Mouse (Mus musculus): ENCODE measurements around the gene Rb1. TPM values are rescaled to one million over a fixed set of nuclear protein-coding genes. Genes with fewer than 3 reads are reported as not detected.
A peak's percentile ranks its signal among the peaks of the same experiment; 100 is the strongest.

Gene Rb1
- polyA plus RNA-seq, 1 experiment from 2014 or later, result 25.9 TPM

DNA sequence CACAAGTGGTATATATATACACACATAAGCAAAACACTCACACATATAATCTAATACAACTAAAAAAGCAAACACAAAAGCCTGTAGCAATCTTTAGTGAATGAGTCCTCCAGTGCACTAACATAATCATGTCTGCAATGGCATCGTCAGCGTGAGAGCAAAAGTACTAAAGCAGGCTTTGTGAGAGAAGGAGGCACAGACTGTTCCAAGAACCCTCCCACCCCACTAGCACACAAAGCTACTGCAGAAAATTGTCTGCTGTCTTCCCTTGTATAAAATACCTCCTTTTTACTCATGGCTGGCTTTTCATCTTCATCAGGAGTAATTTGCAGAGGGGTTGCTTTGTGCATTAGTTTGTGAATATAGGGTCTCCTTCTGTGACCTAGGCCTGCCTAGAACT lies 73.3 kb downstream of the Rb1 start:
- H3K27me3 ChIP-seq (ENCODE audit: low read depth, poor library complexity, severe bottlenecking), result no peaks in the 10 kb centered on the region
- no peak overlapping the region for H3K27ac ChIP-seq (replicated peaks)
- H3K9me3 ChIP-seq (replicated peaks), result no peaks in the 10 kb centered on the region
- DNase-seq (ENCODE audit: low spot score), result no peak
- H3K4me1 ChIP-seq, result peaks cover 25% of the 10 kb centered on the region
- 78% methylated on average over 2 of the region's 2 CpGs for WGBS
- H3K4me3 ChIP-seq, result no peak overlapping the region
- peaks cover 2% of the 10 kb centered on the region; the same call in 1 of the 2 replicates for H3K36me3 ChIP-seq

DNA sequence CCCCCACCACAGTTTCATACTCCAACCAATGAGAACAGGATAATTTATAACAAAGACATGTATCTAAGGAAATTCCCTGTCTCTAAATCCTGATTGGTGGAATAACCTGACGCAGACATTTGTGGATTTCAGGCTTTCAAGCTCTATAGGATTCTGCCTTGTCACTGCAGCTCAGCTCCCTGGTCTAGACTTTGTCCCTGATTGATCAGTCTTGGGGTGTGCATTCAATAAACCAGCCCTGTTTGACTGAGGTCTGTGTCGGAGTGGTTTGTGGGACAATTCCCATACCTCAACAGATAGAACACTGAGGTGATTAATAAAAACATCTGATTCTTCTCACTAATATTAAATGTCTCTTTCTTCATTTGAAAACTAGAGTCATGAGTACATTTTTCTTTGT lies 75.6 kb downstream of the Rb1 start:
- Histone ChIP-seq H3K36me3 (peaks cover 6% of the 10 kb centered on the region; the same call in 1 of the 2 replicates), H3K4me1 (peaks cover 21% of the 10 kb centered on the region), H3K27ac (replicated peaks) (no peak overlapping the region), H3K27me3 (ENCODE audit: low read depth, poor library complexity, severe bottlenecking) (no peaks in the 10 kb centered on the region), H3K4me3 (no peak overlapping the region), H3K9me3 (replicated peaks) (no peaks in the 10 kb centered on the region)
- 97% methylated on average over 2 of the region's 2 CpGs for WGBS
- DNase-seq (ENCODE audit: low spot score), result no peak

DNA sequence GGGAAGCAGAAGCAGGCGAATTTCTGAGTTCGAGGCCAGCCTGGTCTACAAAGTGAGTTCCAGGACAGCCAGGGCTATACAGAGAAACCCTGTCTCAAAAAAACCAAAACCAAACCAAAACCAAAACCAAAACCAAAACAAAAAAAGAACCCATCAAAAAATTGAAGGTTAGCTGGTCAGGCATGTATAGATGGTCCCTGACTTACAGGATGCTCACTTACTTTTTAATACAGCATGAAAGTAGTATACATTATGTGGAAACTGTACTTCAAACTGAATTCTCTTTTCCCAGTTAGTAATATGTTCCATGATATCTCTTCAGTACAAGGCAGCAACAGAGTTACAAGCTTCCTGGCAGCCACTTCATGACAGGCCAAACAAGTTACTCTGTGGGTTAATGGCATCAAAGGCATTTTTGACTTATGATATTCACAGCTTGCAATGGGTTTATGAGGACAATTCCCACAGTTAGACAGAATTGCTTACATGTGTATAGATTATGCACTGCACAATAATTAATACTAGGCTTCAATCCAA lies 81.5 kb downstream of the Rb1 start:
- H3K4me3 ChIP-seq, result no peak overlapping the region
- H3K9me3 ChIP-seq (replicated peaks), result no peaks in the 10 kb centered on the region
- WGBS, result 91% methylated on average over 2 of the region's 2 CpGs
- no peak overlapping the region for H3K27ac ChIP-seq (replicated peaks)
- peaks cover 39% of the 10 kb centered on the region for H3K36me3 ChIP-seq
- no peaks in the 10 kb centered on the region; the same call in 1 of the 2 replicates for H3K4me1 ChIP-seq
- H3K27me3 ChIP-seq (ENCODE audit: low read depth, poor library complexity, severe bottlenecking), result no peaks in the 10 kb centered on the region
- DNase-seq (ENCODE audit: low spot score), result no peak

- Histone ChIP-seq H3K27me3 (ENCODE audit: low read depth, poor library complexity, severe bottlenecking) (no peaks in the 10 kb centered on the region), H3K4me3 (peak overlapping the region; percentile 66), H3K36me3 (peaks cover 33% of the 10 kb centered on the region), H3K9me3 (replicated peaks) (no peaks in the 10 kb centered on the region), H3K4me1 (peaks cover 20% of the 10 kb centered on the region), H3K27ac (replicated peaks) (peak overlapping the region; percentile 94)
- 60% methylated on average over 3 of the region's 3 CpGs for WGBS
- no peak for DNase-seq (ENCODE audit: low spot score)
These were observed 85.8 kb downstream of the Rb1 start for GRCm38 (mm10) chr14:73239857-73240256.

DNA sequence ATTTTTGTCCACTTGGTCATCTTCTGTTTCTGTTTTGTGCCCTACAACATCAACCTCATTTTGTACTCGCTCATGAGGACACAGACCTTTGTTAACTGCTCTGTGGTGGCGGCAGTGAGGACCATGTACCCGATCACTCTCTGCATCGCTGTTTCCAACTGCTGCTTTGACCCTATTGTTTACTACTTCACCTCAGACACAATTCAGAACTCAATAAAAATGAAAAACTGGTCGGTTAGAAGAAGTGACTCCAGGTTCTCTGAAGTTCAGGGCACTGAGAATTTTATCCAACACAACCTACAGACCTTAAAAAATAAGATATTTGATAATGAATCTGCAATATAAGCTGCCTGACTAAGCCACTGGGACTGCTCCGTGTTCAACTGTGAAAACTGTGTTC lies 86.3 kb downstream of the Rb1 start:
- H3K27me3 ChIP-seq (ENCODE audit: low read depth, poor library complexity, severe bottlenecking), result no peaks in the 10 kb centered on the region
- WGBS, result 2% methylated on average over 6 of the region's 6 CpGs

DNA sequence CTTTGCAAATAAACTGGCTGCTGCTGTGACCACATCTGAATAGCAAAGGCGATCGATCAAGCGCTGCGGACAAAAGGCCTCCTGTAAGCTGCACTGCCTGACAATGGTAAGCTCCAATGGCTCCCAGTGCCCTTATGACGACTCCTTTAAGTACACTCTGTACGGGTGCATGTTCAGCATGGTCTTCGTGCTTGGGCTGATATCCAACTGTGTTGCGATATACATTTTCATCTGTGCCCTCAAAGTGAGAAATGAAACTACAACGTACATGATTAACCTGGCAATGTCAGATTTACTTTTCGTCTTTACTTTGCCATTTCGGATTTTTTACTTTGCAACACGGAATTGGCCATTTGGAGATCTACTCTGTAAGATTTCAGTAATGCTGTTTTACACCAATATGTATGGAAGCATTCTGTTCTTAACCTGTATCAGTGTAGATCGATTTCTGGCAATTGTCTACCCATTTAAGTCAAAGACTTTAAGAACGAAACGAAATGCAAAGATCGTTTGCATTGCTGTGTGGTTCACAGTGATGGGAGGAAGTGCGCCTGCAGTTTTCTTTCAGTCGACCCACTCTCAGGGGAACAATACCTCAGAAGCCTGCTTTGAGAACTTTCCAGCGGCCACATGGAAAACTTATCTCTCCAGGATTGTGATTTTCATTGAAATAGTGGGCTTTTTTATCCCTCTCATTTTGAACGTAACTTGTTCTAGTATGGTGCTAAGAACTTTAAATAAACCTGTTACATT lies 86.9 kb downstream of the Rb1 start:
- H3K27ac ChIP-seq (replicated peaks), result peak overlapping the region; percentile 94
- peaks cover 24% of the 10 kb centered on the region for H3K36me3 ChIP-seq
- WGBS, result under 1% methylated on average over 20 of the region's 20 CpGs
- peak; percentile 73 for DNase-seq (ENCODE audit: low spot score)
- H3K4me3 ChIP-seq, result peak overlapping the region; percentile 66
- no peaks in the 10 kb centered on the region for H3K9me3 ChIP-seq (replicated peaks)
- H3K4me1 ChIP-seq, result peaks cover 29% of the 10 kb centered on the region
- no peaks in the 10 kb centered on the region for H3K27me3 ChIP-seq (ENCODE audit: low read depth, poor library complexity, severe bottlenecking)

More for the DNA sequence above, 86.3 kb downstream of the Rb1 start:
- DNase-seq (ENCODE audit: low spot score), result peak; percentile 49
- H3K9me3 ChIP-seq (replicated peaks), result no peaks in the 10 kb centered on the region
- H3K4me1 ChIP-seq, result peaks cover 25% of the 10 kb centered on the region
- peak overlapping the region; percentile 94 for H3K27ac ChIP-seq (replicated peaks)
- H3K4me3 ChIP-seq, result peak overlapping the region; percentile 66
- peaks cover 28% of the 10 kb centered on the region for H3K36me3 ChIP-seq

DNA sequence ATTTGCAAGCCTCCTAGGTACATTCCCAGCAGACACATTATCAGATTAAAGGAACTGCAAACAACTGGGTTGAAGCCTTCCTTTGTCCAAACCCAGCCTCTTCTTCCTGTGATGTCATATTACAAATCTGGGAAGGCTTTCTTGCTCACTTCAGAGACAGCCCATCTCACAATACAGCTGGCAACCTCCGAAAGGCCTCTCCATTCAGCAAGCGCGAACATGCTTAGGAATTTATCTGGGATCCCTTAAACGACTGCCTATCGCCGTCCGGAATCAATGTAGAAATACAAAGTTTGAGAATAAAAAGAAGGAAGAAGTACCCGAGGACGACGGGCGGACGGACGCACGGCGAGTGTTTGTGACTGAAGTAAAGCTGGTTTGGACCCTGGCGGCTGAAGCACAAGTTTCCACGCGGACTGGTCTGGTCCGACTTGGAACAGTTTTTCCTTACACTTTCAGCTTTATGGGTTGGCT lies 87.7 kb downstream of the Rb1 start, which contains the start of gene Lpar6:
Gene Lpar6 (plus strand): TSS at position 48 of the 474 bp plus-strand sequence.
- peaks cover 29% of the 10 kb centered on the region for H3K4me1 ChIP-seq
- H3K9me3 ChIP-seq (replicated peaks), result no peaks in the 10 kb centered on the region
- peaks cover 18% of the 10 kb centered on the region for H3K36me3 ChIP-seq
- peak; percentile 78 for DNase-seq (ENCODE audit: low spot score)
- no peaks in the 10 kb centered on the region for H3K27me3 ChIP-seq (ENCODE audit: low read depth, poor library complexity, severe bottlenecking)
- H3K27ac ChIP-seq (replicated peaks), result peak within 1 kb of the TSS; percentile 94
- H3K4me3 ChIP-seq, result peak within 1 kb of the TSS; percentile 66
- 0% methylated on average over 19 of the region's 19 CpGs for WGBS

- DNase-seq (ENCODE audit: low spot score), result peak; percentile 28
- Histone ChIP-seq H3K4me3 (no peak overlapping the region), H3K36me3 (peaks cover 11% of the 10 kb centered on the region), H3K9me3 (replicated peaks) (no peaks in the 10 kb centered on the region), H3K4me1 (peaks cover 38% of the 10 kb centered on the region), H3K27me3 (ENCODE audit: low read depth, poor library complexity, severe bottlenecking) (no peaks in the 10 kb centered on the region), H3K27ac (replicated peaks) (peak overlapping the region; percentile 72)
- 0% methylated on average over 2 of the region's 2 CpGs for WGBS
These were observed 91.1 kb downstream of the Rb1 start for GRCm38 (mm10) chr14:73234468-73235031.

DNA sequence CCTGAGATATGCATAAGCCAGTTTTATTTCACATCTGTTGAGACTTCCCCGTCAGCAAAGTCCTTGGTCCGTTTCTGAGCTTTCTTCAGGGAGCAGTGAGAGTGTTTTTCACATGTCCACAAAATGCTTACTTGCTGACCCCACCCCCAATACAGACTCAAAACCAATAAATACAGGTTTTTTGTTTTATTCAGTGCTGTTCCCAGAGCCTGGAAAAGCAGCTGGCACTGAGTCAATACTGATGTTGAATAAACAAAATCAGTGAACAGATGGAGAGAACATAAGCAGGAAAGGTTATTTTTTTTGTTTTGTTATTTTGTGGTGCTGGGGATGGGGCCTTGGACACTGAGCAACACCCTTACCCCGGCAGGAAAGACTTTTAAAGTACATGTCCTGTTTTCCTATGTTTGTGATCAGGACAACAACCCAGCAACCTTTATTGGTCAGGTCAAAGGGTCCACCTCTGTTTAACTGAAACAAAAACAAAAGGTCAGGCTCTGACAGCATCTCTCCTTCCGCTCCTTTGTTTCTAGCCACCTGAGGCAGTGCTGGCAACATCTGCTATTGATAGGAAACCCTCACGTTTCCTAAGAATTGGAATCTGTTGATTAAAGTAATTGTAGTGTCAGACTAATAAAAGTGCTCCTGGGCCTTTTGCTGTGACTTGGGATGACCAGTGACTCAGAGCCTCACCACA lies 94.2 kb downstream of the Rb1 start:
- 19% methylated on average over 5 of the region's 5 CpGs for WGBS
- Histone ChIP-seq H3K9me3 (replicated peaks) (no peaks in the 10 kb centered on the region), H3K36me3 (peaks cover 11% of the 10 kb centered on the region), H3K4me1 (peaks cover 29% of the 10 kb centered on the region), H3K4me3 (no peak overlapping the region), H3K27me3 (ENCODE audit: low read depth, poor library complexity, severe bottlenecking) (no peaks in the 10 kb centered on the region), H3K27ac (replicated peaks) (peak overlapping the region; percentile 69)
- DNase-seq (ENCODE audit: low spot score), result no peak

DNA sequence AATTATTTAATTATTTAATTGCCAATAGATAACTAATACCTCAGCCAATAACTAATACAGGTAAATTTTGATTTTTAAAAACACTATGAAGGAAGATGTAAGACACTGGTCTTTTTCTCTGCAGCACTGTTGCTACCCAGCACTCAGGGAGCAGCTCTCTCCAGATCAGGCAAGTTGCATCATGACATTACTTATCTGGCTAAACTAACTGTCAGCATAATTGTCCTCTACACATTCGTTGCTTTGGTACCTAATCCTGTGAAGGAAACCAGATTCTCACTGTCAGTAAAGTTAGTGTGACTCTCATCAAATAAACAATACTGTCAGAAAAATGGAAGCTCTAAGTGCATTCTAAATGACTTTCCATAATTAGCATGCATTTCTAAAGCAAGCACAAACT lies 98.8 kb downstream of the Rb1 start:
- H3K4me1 ChIP-seq, result peaks cover 10% of the 10 kb centered on the region
- peaks cover 11% of the 10 kb centered on the region for H3K36me3 ChIP-seq
- WGBS, result 51% methylated on average over 1 of the region's 1 CpGs
- H3K4me3 ChIP-seq, result no peak overlapping the region
- H3K27me3 ChIP-seq (ENCODE audit: low read depth, poor library complexity, severe bottlenecking), result no peaks in the 10 kb centered on the region
- no peaks in the 10 kb centered on the region for H3K9me3 ChIP-seq (replicated peaks)
- DNase-seq (ENCODE audit: low spot score), result no peak
- H3K27ac ChIP-seq (replicated peaks), result no peak overlapping the region

- Histone ChIP-seq H3K27ac (replicated peaks) (no peak overlapping the region), H3K4me3 (no peak overlapping the region), H3K36me3 (peaks cover 11% of the 10 kb centered on the region), H3K9me3 (replicated peaks) (no peaks in the 10 kb centered on the region), H3K27me3 (ENCODE audit: low read depth, poor library complexity, severe bottlenecking) (no peaks in the 10 kb centered on the region), H3K4me1 (peaks cover 5% of the 10 kb centered on the region)
- WGBS, result 81% methylated on average over 3 of the region's 3 CpGs
- no peak for DNase-seq (ENCODE audit: low spot score)
These were observed 99.3 kb downstream of the Rb1 start for GRCm38 (mm10) chr14:73226346-73226745.

DNA sequence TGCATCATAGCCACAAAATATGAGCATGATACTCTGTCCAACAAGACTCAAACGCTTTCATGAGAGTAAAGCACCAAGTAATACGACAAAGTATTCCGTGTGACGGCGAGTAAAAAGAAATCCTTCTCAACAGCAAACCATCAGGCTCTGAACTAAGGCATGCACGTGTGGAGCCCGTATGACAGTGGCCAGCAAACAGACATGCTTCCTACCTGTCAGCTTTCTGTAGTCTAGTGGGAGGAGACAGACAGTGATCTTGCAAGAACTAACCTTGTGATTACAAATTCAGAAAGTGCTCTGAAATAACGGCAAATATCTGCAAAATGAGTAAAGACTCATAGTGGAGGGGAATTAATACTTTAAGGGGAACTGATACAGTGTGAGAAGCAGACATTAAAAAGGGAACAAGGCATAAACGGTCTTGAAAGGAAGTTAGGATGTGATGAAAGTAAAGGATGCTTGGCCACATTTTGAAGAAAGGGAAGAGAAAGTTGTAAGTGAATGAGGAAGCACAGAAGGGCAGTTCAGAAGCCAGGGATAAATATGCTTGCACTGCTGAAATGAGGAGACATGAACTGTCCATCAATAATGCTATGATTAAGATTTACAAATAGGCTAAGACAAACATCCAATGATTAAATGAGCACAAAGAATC lies 103.2 kb downstream of the Rb1 start:
- WGBS, result 90% methylated on average over 9 of the region's 9 CpGs
- H3K4me1 ChIP-seq, result peaks cover 12% of the 10 kb centered on the region; the same call in 1 of the 2 replicates
- H3K27me3 ChIP-seq (ENCODE audit: low read depth, poor library complexity, severe bottlenecking), result no peaks in the 10 kb centered on the region
- H3K36me3 ChIP-seq, result no peaks in the 10 kb centered on the region
- H3K27ac ChIP-seq (replicated peaks), result no peak overlapping the region
- no peak for DNase-seq (ENCODE audit: low spot score)
- H3K4me3 ChIP-seq, result no peak overlapping the region
- H3K9me3 ChIP-seq (replicated peaks), result no peaks in the 10 kb centered on the region
